Mouse (Mus musculus) embryonic fibroblast, embryonic 13.5 days (primary cell): ENCODE results near the gene Nmrk1.

ENCODE experiments used
- CTCF ChIP-seq: IDR thresholded peaks from 2 replicates; pipeline ENCODE4 v1.5.1; 2011; ENCODE audit warnings: mild to moderate bottlenecking, control low read depth, low read length, moderate library complexity, borderline replicate concordance; ENCODE audit not compliant: insufficient read depth
- POLR2A ChIP-seq: IDR thresholded peaks from 2 replicates; pipeline ENCODE4 v1.6.1; 2011; ENCODE audit warnings: low read depth, mild to moderate bottlenecking, control low read depth, low read length, moderate library complexity

GRCm38 (mm10) chr19:18592919-18593318 is 38.8 kb upstream of the Nmrk1 start:
- TF ChIP-seq POLR2A (no peak), CTCF (no peak)
